Mouse (Mus musculus) lung, embryonic 15.5 days (tissue): ENCODE data around the gene Zdhhc14. TPM values are rescaled to one million over a fixed set of nuclear protein-coding genes. Genes with fewer than 3 reads are reported as not detected.

Source experiments
- ATAC-seq: fragments of 200-750 bp; cut with Nextera tagmentation; 2 replicates; pipeline ENCODE4 v1.8.0; 2017; ENCODE audit warnings: moderate number of reproducible peaks, borderline replicate concordance; ENCODE audit not compliant: low FRiP score, low TSS enrichment; ENCODE audit errors: extremely low read depth
- H3K27ac ChIP-seq: fragments of 300-500 bp; sonication (generic); 2 replicates; pipeline ENCODE4 v1.5.1; 2015; ENCODE audit warnings: moderate library complexity, mild to moderate bottlenecking, inconsistent platforms
- H3K27me3 ChIP-seq: fragments of 300-500 bp; sonication (generic); 2 replicates; pipeline ENCODE4 v1.6.1; 2015; ENCODE audit warnings: inconsistent platforms
- H3K36me3 ChIP-seq: fragments of 300-500 bp; sonication (generic); 2 replicates; pipeline ENCODE4 v1.6.1; 2015; ENCODE audit warnings: inconsistent platforms
- H3K4me1 ChIP-seq: fragments of 300-500 bp; sonication (generic); 2 replicates; pipeline ENCODE4 v1.6.1; 2015; ENCODE audit warnings: inconsistent platforms
- H3K4me2 ChIP-seq: fragments of 300-500 bp; sonication (generic); 2 replicates; pipeline ENCODE4 v1.6.1; 2015; ENCODE audit warnings: inconsistent platforms, mild to moderate bottlenecking, moderate library complexity
- H3K4me3 ChIP-seq: fragments of 300-500 bp; sonication (generic); 2 replicates; pipeline ENCODE4 v1.5.1; 2015; ENCODE audit warnings: mild to moderate bottlenecking, inconsistent platforms
- H3K9ac ChIP-seq: fragments of 300-500 bp; sonication (generic); 2 replicates; pipeline ENCODE4 v1.6.1; 2015; ENCODE audit warnings: inconsistent platforms
- H3K9me3 ChIP-seq: fragments of 300-500 bp; sonication (generic); 2 replicates; pipeline ENCODE4 v1.6.1; 2016; ENCODE audit warnings: inconsistent platforms
- WGBS: fragments of 180-500 bp; shearing (Covaris S2); methylation state at CpG from one replicate; pipeline ENCODE4 v1.1.7; 2015; 5-methylcytosine and 5-hydroxymethylcytosine counted together
- polyA plus RNA-seq: library from polyadenylated mRNA; unstranded; fragments of >200 nt; fragmentation: Nextera tagmentation; extraction: Ambion mirVana; gene quantifications from 2 replicates; pipeline ENCODE4 v1.2.1, GENCODE M21; 2015

Gene Zdhhc14
- polyA plus RNA-seq, 1 experiment from 2014 or later = 1.2 TPM

- Histone ChIP-seq H3K4me3 (no peak overlapping the region), H3K27me3 (no peaks in the 10 kb centered on the region), H3K27ac (no peak overlapping the region), H3K36me3 (no peaks in the 10 kb centered on the region), H3K9ac (no peak overlapping the region), H3K4me2 (no peak overlapping the region), H3K4me1 (peaks cover 33% of the 10 kb centered on the region), H3K9me3 (no peaks in the 10 kb centered on the region)
- no peak for ATAC-seq
- WGBS = 85% methylated on average over 2 of the region's 2 CpGs
Observed at GRCm38 (mm10) chr17:5800254-5800653, 307.9 kb downstream of the Zdhhc14 start.

- no peak overlapping the region for H3K4me2 ChIP-seq
- H3K27ac ChIP-seq = no peak overlapping the region
- no peaks in the 10 kb centered on the region for H3K27me3 ChIP-seq
- peaks cover 37% of the 10 kb centered on the region for H3K4me1 ChIP-seq
- ATAC-seq = no peak
- H3K36me3 ChIP-seq = no peaks in the 10 kb centered on the region
- no peaks in the 10 kb centered on the region for H3K9me3 ChIP-seq
- no peak overlapping the region for H3K9ac ChIP-seq
- no peak overlapping the region for H3K4me3 ChIP-seq
- 65% methylated on average over 7 of the region's 7 CpGs for WGBS
Observed at GRCm38 (mm10) chr17:5800824-5801560, 308.6 kb downstream of the Zdhhc14 start.

- ATAC-seq = no peak
- WGBS = 42% methylated on average over 17 of the region's 17 CpGs
Observed at GRCm38 (mm10) chr17:5801761-5802655, 309.7 kb downstream of the Zdhhc14 start.

GRCm38 (mm10) chr17:5802656-5802955 is 310.2 kb downstream of the Zdhhc14 start:
- Histone ChIP-seq H3K36me3 (no peaks in the 10 kb centered on the region), H3K9me3 (no peaks in the 10 kb centered on the region), H3K27ac (no peak overlapping the region), H3K9ac (no peak overlapping the region), H3K4me2 (no peak overlapping the region), H3K4me1 (peaks cover 29% of the 10 kb centered on the region), H3K27me3 (no peaks in the 10 kb centered on the region), H3K4me3 (no peak overlapping the region)
- WGBS = 70% methylated on average over 5 of the region's 5 CpGs
- ATAC-seq = no peak

More at GRCm38 (mm10) chr17:5801761-5802655, 309.7 kb downstream of the Zdhhc14 start:
- Histone ChIP-seq H3K36me3 (no peaks in the 10 kb centered on the region), H3K4me1 (peaks cover 30% of the 10 kb centered on the region), H3K27ac (no peak overlapping the region), H3K4me3 (no peak overlapping the region), H3K27me3 (no peaks in the 10 kb centered on the region), H3K9me3 (no peaks in the 10 kb centered on the region), H3K9ac (no peak overlapping the region), H3K4me2 (no peak overlapping the region)

Other genes with a start within 250 kb of the Zdhhc14 start
- not detected in 2 replicates for gene Ldhal6b, start 73.8 kb upstream of the Zdhhc14 start, polyA plus RNA-seq
- 118 and 127 TPM in 2 replicates for gene Tmem242, start 52.3 kb upstream of the Zdhhc14 start, polyA plus RNA-seq